Mouse (Mus musculus) mature B cell (primary cell): ENCODE results near the gene Zfp697.
"Not testable (repeated sequence)": the region's sequence is repeated elsewhere in the genome, so short reads cannot be mapped to it uniquely, and the experiment has no call there.

Experiments
- in situ Hi-C: fragments of 300-500 bp; cut with MboI; formaldehyde crosslinking; loops from 2 replicates; pipeline ENCODE4 v1.14.3; 2019

The Zfp697 gene

GRCm38 (mm10) chr3:98374062-98374719, 8.1 kb upstream of the Zfp697 start:
- in situ Hi-C loops, result no loop called here

GRCm38 (mm10) chr3:98374980-98375379, 7.3 kb upstream of the Zfp697 start:
- in situ Hi-C loops, result no loop called here

GRCm38 (mm10) chr3:98378267-98378666, 4.0 kb upstream of the Zfp697 start:
- in situ Hi-C loops, result no loop called here

DNA sequence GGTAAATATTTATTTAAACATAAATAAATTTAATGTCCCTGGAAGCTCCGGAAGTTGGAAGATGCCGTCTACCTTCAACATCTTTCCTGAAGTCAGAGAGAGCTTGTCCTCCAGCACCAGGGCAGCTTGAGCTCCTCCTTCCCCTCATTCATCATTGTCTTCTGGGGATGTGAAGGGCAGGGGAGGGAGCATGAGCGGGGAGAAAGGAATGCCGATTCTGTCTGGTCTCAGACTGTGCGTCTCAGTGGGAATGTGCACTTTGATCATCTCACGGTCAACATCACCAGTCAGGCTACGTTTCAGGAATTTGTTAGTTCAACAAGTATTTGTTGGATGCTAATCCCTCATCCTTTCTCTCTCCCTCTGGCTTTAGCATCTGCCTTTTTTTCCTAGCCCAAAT, 3.0 kb upstream of the Zfp697 start:
- in situ Hi-C loops, result no loop called here

DNA sequence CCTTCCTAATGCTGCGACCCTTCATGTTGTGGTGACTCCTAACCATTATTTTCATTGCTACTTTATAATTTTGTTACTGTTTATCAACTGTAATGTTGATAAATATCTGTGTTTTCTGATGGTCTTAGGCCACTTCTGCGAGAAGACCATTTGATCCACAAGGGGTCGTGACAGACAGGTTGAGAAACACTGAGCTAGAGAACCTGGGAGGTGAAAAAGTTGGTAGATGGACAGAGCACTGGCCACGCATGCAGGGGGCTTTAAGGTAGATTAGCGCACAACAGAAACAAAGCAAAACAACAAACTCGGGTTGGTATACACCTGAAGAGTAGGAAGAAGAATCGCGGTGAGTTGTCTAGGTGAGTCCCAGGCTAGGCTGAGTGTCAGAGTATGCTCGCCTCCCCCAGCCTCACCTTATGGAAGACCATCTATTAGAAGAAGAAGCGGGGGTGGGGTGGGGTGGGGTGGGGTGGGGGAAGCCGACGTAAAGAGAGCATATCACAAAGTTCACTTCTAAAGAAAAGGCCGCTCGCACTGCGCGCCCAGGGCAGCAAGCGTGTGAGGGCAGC, 500 bp upstream of the Zfp697 start:
- in situ Hi-C loops, result no loop called here

GRCm38 (mm10) chr3:98383024-98383790, 946 bp downstream of the Zfp697 start:
- in situ Hi-C loops, result no loop called here

DNA sequence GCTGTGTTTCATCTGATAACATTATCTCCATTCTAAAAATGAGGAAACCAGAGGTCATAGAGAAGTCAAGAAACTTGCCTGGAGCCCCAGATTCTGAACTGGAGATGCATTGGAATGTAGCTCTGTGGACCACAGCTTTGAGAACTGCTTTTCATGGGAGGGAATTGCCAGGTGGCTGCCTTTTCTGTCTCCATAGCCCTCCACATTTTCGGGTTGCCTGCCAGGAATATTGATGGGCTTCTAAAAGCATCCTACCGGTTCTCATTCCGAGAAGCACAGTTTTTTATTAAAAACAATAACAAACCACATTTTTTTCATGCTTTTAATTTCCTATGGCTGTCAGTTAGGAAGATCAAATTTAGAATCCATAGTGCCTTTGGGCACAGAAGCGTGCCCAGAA, 4.8 kb downstream of the Zfp697 start:
- in situ Hi-C loops, result no loop called here

- in situ Hi-C loops, result no loop called here
These were observed 5.5 kb downstream of the Zfp697 start for GRCm38 (mm10) chr3:98387756-98388155.

GRCm38 (mm10) chr3:98389305-98389704, 7.0 kb downstream of the Zfp697 start:
- in situ Hi-C loops, result no loop called here

GRCm38 (mm10) chr3:98404268-98404895, 22.1 kb downstream of the Zfp697 start:
- in situ Hi-C loops, result not testable (repeated sequence)

- in situ Hi-C loops, result not testable (repeated sequence)
These were observed 23.6 kb downstream of the Zfp697 start for GRCm38 (mm10) chr3:98405877-98406276.

- in situ Hi-C loops, result not testable (repeated sequence)
These were observed 24.4 kb downstream of the Zfp697 start for GRCm38 (mm10) chr3:98406569-98407144.

- in situ Hi-C loops, result not testable (repeated sequence)
These were observed 25.1 kb downstream of the Zfp697 start for GRCm38 (mm10) chr3:98407261-98407780.

GRCm38 (mm10) chr3:98410619-98411580, 28.6 kb downstream of the Zfp697 start:
- in situ Hi-C loops, result not testable (repeated sequence)

- in situ Hi-C loops, result no loop called here
These were observed 31.5 kb downstream of the Zfp697 start for GRCm38 (mm10) chr3:98413733-98414132.

GRCm38 (mm10) chr3:98414296-98414695, 32.0 kb downstream of the Zfp697 start:
- in situ Hi-C loops, result no loop called here

- in situ Hi-C loops, result no loop called here
These were observed 34.4 kb downstream of the Zfp697 start for GRCm38 (mm10) chr3:98416426-98417250.

DNA sequence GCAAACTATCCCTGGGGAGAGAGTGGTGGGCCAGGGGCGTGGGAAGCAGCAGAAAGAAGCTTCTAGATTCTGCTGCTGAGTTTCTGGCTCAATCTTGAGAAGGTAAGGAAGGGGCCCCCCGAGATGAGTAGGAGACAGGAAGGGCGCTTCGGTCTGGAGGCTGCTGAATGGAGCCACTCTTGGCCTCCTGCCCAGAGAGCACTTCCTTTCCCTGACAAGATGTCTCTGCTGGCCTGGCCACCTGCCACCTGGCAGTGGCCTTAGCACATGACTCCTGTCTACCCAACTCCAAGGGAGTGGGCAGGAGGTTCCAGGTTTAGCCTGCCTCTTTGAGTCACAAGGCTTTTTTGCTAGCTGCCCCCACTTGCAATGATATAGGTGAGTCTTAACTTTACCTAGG, 35.1 kb downstream of the Zfp697 start:
- in situ Hi-C loops, result no loop called here

- in situ Hi-C loops, result no loop called here
These were observed 36.9 kb downstream of the Zfp697 start for GRCm38 (mm10) chr3:98418991-98419785.
